Mouse (Mus musculus) cortical plate, adult 2 months (tissue): ENCODE results near the gene Zfp488.

Source experiments
- CTCF ChIP-seq: fragments of 200-500 bp; IDR thresholded peaks from 2 replicates; pipeline ENCODE4 v1.5.1; 2011; ENCODE audit warnings: mild to moderate bottlenecking, control low read depth, low read length; ENCODE audit not compliant: insufficient read depth; ENCODE audit errors: extremely low read depth
- POLR2A ChIP-seq: fragments of 200-500 bp; IDR thresholded peaks from 2 replicates; pipeline ENCODE4 v1.6.1; 2011; ENCODE audit warnings: mild to moderate bottlenecking, low read length, control low read depth; ENCODE audit not compliant: insufficient read depth; ENCODE audit errors: extremely low read depth

DNA sequence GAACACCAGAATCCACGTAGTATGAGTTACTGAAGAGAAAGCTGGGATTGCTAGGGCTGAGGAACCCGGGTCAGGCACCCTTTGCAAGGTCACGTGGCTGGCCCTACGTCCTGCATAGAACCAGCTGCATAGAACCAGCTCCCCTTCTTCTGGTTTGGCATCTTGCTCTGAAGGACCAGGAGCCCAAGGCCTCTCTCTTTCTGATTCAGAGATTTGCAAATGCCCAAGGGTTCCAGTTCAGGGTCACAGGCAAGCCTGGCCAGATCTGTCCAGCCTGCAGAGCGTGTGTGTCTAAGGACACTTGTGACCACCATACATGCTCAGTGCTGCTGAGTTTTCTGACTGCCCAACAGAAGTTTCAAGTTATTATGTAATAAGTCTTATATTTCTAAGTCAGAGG lies 36.3 kb downstream of the Zfp488 start:
- TF ChIP-seq CTCF (no peak), POLR2A (no peak)
